Mouse (Mus musculus) CH12.LX (cell line): ENCODE data around the gene Golga1. TPM values are rescaled to one million over a fixed set of nuclear protein-coding genes. Genes with fewer than 3 reads are reported as not detected.

ENCODE experiments used
- DNase-seq: peaks from one replicate; pipeline ENCODE4 v3.0.0-alpha.2; 2013; ENCODE audit errors: extremely low read depth
- H3K27ac ChIP-seq: 2 replicates; pipeline ENCODE4 v1.5.1; 2012; ENCODE audit warnings: low read depth, mild to moderate bottlenecking, control low read depth, moderate library complexity; ENCODE audit not compliant: insufficient read depth
- H3K27me3 ChIP-seq: replicated peaks from 2 replicates; pipeline ENCODE3; 2012; ENCODE audit warnings: inconsistent platforms
- H3K36me3 ChIP-seq, 2 experiments: replicated peaks in 1 of 2; 2 replicates each; pipeline versions ENCODE3 to v1.6.1; 2012; ENCODE audit warnings: inconsistent platforms in 1 of 2, low read length in 1 of 2, mild to moderate bottlenecking in 1 of 2, mixed read lengths in 1 of 2, moderate library complexity in 1 of 2; ENCODE audit not compliant: control insufficient read depth in 1 of 2, insufficient read depth in 1 of 2
- H3K4me1 ChIP-seq, 2 experiments: 2 replicates each; pipeline ENCODE4 v1.6.1; 2012; ENCODE audit warnings: inconsistent platforms in 1 of 2, moderate library complexity in 1 of 2; ENCODE audit not compliant: insufficient read depth in 2 of 2, control insufficient read depth in 1 of 2
- H3K4me2 ChIP-seq: 2 replicates; pipeline ENCODE4 v1.6.1; 2012; ENCODE audit warnings: low read depth, mild to moderate bottlenecking, control low read depth; ENCODE audit not compliant: poor library complexity, insufficient read depth, severe bottlenecking
- H3K4me3 ChIP-seq, 3 experiments: fragments of 150-350 bp in 1 of 3; sonication (generic) in 1 of 3; replicated peaks in 1 of 3; 2 replicates each; pipeline versions ENCODE3 to v1.5.1; 2011 to 2012; ENCODE audit warnings: low read depth in 2 of 3, low read length in 2 of 3, mild to moderate bottlenecking in 2 of 3, moderate library complexity in 2 of 3, control low read depth in 1 of 3, improper control_type of control experiment in 1 of 3, inconsistent platforms in 1 of 3, mixed read lengths in 1 of 3; ENCODE audit not compliant: poor library complexity in 1 of 3
- H3K79me2 ChIP-seq: replicated peaks from 2 replicates; pipeline ENCODE4 v1.6.1; 2012; ENCODE audit warnings: mild to moderate bottlenecking, moderate library complexity; ENCODE audit not compliant: control insufficient read depth, poor library complexity, insufficient read depth, severe bottlenecking; ENCODE audit errors: extremely low read depth
- H3K9ac ChIP-seq: 2 replicates; pipeline ENCODE4 v1.6.1; 2012; ENCODE audit warnings: low read depth, mild to moderate bottlenecking, control low read depth, moderate library complexity; ENCODE audit not compliant: insufficient read depth
- H3K9me3 ChIP-seq: replicated peaks from 2 replicates; pipeline ENCODE3; 2012; ENCODE audit warnings: low read length, inconsistent platforms, mixed read lengths
- BHLHE40 ChIP-seq: IDR thresholded peaks from 2 replicates; pipeline ENCODE4 v1.6.1; 2011; ENCODE audit warnings: mild to moderate bottlenecking, low read depth, low read length, improper control_type of control experiment
- CHD2 ChIP-seq: IDR thresholded peaks from 2 replicates; pipeline ENCODE4 v1.6.1; 2011; ENCODE audit warnings: low read length, improper control_type of control experiment
- CTCF ChIP-seq, 2 experiments: IDR thresholded peaks in 1 of 2; conservative IDR thresholded peaks in 1 of 2; 2 replicates each; pipeline ENCODE4 v1.5.1; 2011 to 2012; ENCODE audit warnings: low read depth in 2 of 2, low read length in 2 of 2, improper control_type of control experiment in 1 of 2, inconsistent platforms in 1 of 2, mild to moderate bottlenecking in 1 of 2, moderate library complexity in 1 of 2
- EP300 ChIP-seq: IDR thresholded peaks from 2 replicates; pipeline ENCODE4 v1.6.1; 2011; ENCODE audit warnings: low read length, improper control_type of control experiment
- GABPA ChIP-seq: IDR thresholded peaks from 2 replicates; pipeline ENCODE4 v1.6.1; 2012; ENCODE audit warnings: low read depth, low read length, improper control_type of control experiment, inconsistent platforms; ENCODE audit not compliant: insufficient replicate concordance
- IRF4 ChIP-seq: IDR thresholded peaks from 2 replicates; pipeline ENCODE4 v1.6.1; 2014; ENCODE audit warnings: low read depth, mild to moderate bottlenecking, inconsistent platforms, low read length, improper control_type of control experiment
- JUN ChIP-seq: IDR thresholded peaks from 2 replicates; pipeline ENCODE4 v1.6.1; 2011; ENCODE audit warnings: low read depth, mild to moderate bottlenecking, low read length, improper control_type of control experiment, moderate library complexity; ENCODE audit not compliant: insufficient read depth
- MAX ChIP-seq: IDR thresholded peaks from 2 replicates; pipeline ENCODE4 v1.6.1; 2011; ENCODE audit warnings: low read length, improper control_type of control experiment
- MAZ ChIP-seq: IDR thresholded peaks from 2 replicates; pipeline ENCODE4 v1.6.1; 2012; ENCODE audit warnings: low read depth, mild to moderate bottlenecking, inconsistent platforms, low read length, improper control_type of control experiment, moderate library complexity
- MXI1 ChIP-seq: IDR thresholded peaks from 2 replicates; pipeline ENCODE4 v1.6.1; 2011; ENCODE audit warnings: mild to moderate bottlenecking, low read depth, low read length, improper control_type of control experiment
- MYC ChIP-seq: IDR thresholded peaks from 2 replicates; pipeline ENCODE4 v1.6.1; 2011; ENCODE audit warnings: low read depth, mild to moderate bottlenecking, improper control_type of control experiment, low read length
- NRF1 ChIP-seq: IDR thresholded peaks from 2 replicates; pipeline ENCODE4 v1.6.1; 2014; ENCODE audit warnings: low read depth, mild to moderate bottlenecking, inconsistent platforms, low read length, improper control_type of control experiment, moderate library complexity
- PAX5 ChIP-seq: IDR thresholded peaks from 2 replicates; pipeline ENCODE4 v1.6.1; 2012; ENCODE audit warnings: low read length, inconsistent platforms, mixed read lengths
- POLR2A ChIP-seq: IDR thresholded peaks from 2 replicates; pipeline ENCODE4 v1.6.1; 2011; ENCODE audit warnings: low read depth, mild to moderate bottlenecking, improper control_type of control experiment, low read length
- SMC3 ChIP-seq: IDR thresholded peaks from 2 replicates; pipeline ENCODE4 v1.6.1; 2011; ENCODE audit warnings: low read depth, low read length, improper control_type of control experiment
- TCF12 ChIP-seq: IDR thresholded peaks from 2 replicates; pipeline ENCODE4 v1.6.1; 2014; ENCODE audit warnings: low read depth, mild to moderate bottlenecking, inconsistent platforms, low read length, improper control_type of control experiment
- ZKSCAN1 ChIP-seq: IDR thresholded peaks from 2 replicates; pipeline ENCODE4 v1.6.1; 2012; ENCODE audit warnings: low read depth, inconsistent platforms, low read length, improper control_type of control experiment, borderline replicate concordance
- ZNF384 ChIP-seq: IDR thresholded peaks from 2 replicates; pipeline ENCODE4 v1.6.1; 2012; ENCODE audit warnings: low read depth, low read length, improper control_type of control experiment, inconsistent platforms
- dilution Hi-C: fragments of 300-500 bp; cut with MboI; formaldehyde crosslinking; loops from 2 replicates; pipeline ENCODE4 v1.14.3; 2020; ENCODE audit warnings: low sequenced_read_pairs; ENCODE audit not compliant: extremely low pct_unique_long_range_greater_than_20kb, extremely low pct_ligation_motif_present
- in situ Hi-C: fragments of 300-500 bp; cut with MboI; formaldehyde crosslinking; loops from 3 replicates; pipeline ENCODE4 v1.14.3; 2019; ENCODE audit warnings: low sequenced_read_pairs, low pct_ligation_motif_present, low pct_unique_long_range_greater_than_20kb, mixed read lengths
- polyA plus RNA-seq: library from polyadenylated mRNA; unstranded; fragments of >175 nt; gene quantifications from 2 replicates; pipeline ENCODE4 v1.2.1, GENCODE M21; 2012; ENCODE audit warnings: low read depth; ENCODE audit not compliant: insufficient read length
- total RNA-seq, 2 experiments: library from RNA; depleted of rRNA; stranded (reverse); fragments of 300-350 nt in 1 of 2; fragments of >200 nt in 1 of 2; gene quantifications; 2 replicates each; pipeline ENCODE4 v1.2.3; 2012 to 2014

The Golga1 gene
- total and polyA plus RNA-seq, 3 experiments: 7.8 to 10.1 (median 8.6) TPM

GRCm38 (mm10) chr2:39069096-39069495, 3.8 kb upstream of the Golga1 start:
- H3K4me1 ChIP-seq: peaks cover 0 to 17% of the 10 kb centered on the region in 2 experiments; a peak in 2 of 4 replicates
- no peak overlapping the region for H3K4me3 ChIP-seq
- no peak overlapping the region for H3K4me2 ChIP-seq
- dilution Hi-C loops (no loop called here), in situ Hi-C loops (no loop called here)
- H3K9ac ChIP-seq: no peak overlapping the region
- H3K79me2 ChIP-seq: peaks cover 8% of the 10 kb centered on the region
- no peak overlapping the region for H3K27ac ChIP-seq
- no peak for DNase-seq
- TF ChIP-seq MAZ (no peak), CTCF (conservative IDR thresholded peaks at IDR 0.05 in 1 of 2, IDR thresholded peaks at IDR 0.05 in 1 of 2; ENCODE audit: low read depth in 2 of 2, low read length in 2 of 2) (no peak), IRF4 (no peak), NRF1 (no peak), MXI1 (no peak), ZKSCAN1 (no peak), CHD2 (no peak), PAX5 (no peak), MYC (no peak), POLR2A (no peak), GABPA (no peak), MAX (no peak), EP300 (no peak), TCF12 (no peak)
- no peaks in the 10 kb centered on the region for H3K27me3 ChIP-seq
- H3K36me3 ChIP-seq: peaks cover 0 to 2% of the 10 kb centered on the region in 2 experiments
- H3K9me3 ChIP-seq: no peaks in the 10 kb centered on the region

DNA sequence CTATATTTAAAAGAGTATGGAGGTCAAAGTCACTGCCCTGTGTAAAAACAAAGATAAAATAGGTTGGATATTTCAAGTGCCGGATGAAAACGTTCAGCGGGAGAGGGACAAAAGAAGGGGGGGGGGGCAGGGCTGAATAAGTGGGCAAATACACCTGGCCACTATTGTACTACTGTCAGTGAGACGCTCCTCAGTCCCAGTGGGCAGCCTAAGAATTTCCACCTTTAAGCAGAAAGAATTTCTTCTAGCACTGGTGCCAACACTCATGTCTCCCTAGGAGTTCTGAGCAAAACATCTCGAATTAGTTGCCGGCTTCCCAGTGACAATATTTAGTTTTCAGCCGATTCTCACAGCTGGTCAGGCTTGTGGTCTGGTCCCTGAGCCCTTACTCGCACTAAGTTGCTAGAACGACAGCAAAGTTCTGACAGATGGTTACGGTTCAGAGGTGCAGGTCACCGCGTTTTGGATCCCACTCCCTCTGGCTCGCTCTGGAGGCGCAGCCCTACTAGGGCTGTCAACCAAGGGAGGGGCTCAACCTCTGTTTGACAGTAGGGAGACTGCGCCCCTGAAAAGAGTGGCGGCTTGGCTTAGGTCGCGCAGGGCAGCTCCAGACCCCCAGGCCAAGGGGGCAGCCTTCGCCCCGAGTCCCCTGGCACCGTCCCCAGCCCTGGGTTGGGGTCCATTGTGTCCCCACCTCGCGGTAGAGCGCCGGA, 498 bp downstream of the Golga1 start:
- no peaks in the 10 kb centered on the region for H3K9me3 ChIP-seq
- peak overlapping the region; percentile 84 for H3K4me2 ChIP-seq
- H3K27ac ChIP-seq: peak overlapping the region; percentile 29
- peaks cover 11% of the 10 kb centered on the region for H3K79me2 ChIP-seq
- no peaks in the 10 kb centered on the region for H3K27me3 ChIP-seq
- peaks cover 0 to 17% of the 10 kb centered on the region in 2 experiments; a peak in 2 of 4 replicates for H3K4me1 ChIP-seq
- peak overlapping the region; percentile 83 to 95 (median 83) for H3K4me3 ChIP-seq
- in situ Hi-C loops: no loop called here
- peak; percentile 10 for DNase-seq
- TF ChIP-seq JUN: no peak
- TF ChIP-seq PAX5: no peak
- no peak for TF ChIP-seq SMC3
- no peak for TF ChIP-seq BHLHE40
- no peak for TF ChIP-seq MAZ
- no peak for TF ChIP-seq POLR2A
- TF ChIP-seq ZNF384: no peak
- no peak for TF ChIP-seq NRF1
- no peak; the same call in 1 of the 2 replicates for TF ChIP-seq MXI1
- TF ChIP-seq EP300: no peak
- peak overlapping the region; percentile 87 for H3K9ac ChIP-seq
- H3K36me3 ChIP-seq: peaks cover 8 to 33% of the 10 kb centered on the region in 2 experiments
- dilution Hi-C loops: no loop called here
